Mouse (Mus musculus): ENCODE results near the gene Sipa1l2. TPM values are rescaled to one million over a fixed set of nuclear protein-coding genes. Genes with fewer than 3 reads are reported as not detected.

Sipa1l2 gene
- polyA plus RNA-seq, 1 experiment, result 2.4 TPM

- Histone ChIP-seq H3K4me3 (ENCODE audit: insufficient read depth, low read depth, low read length) (no peak overlapping the region), H3K27ac (replicated peaks; ENCODE audit: low read depth, low read length) (peak overlapping the region; percentile 27), H3K4me1 (ENCODE audit: control insufficient read depth, insufficient read depth, insufficient read length, low read length) (peaks cover 47% of the 10 kb centered on the region)
These were observed 52.2 kb downstream of the Sipa1l2 start for GRCm38 (mm10) chr8:125517397-125517796.

- Histone ChIP-seq H3K4me1 (ENCODE audit: control insufficient read depth, insufficient read depth, insufficient read length, low read length) (peaks cover 50% of the 10 kb centered on the region), H3K27ac (replicated peaks; ENCODE audit: low read depth, low read length) (peak overlapping the region; percentile 20; the same call in 1 of the 2 replicates)
These were observed 53.3 kb downstream of the Sipa1l2 start for GRCm38 (mm10) chr8:125516115-125516905.

GRCm38 (mm10) chr8:125515665-125516064 is 53.9 kb downstream of the Sipa1l2 start:
- H3K27ac ChIP-seq (replicated peaks; ENCODE audit: low read depth, low read length), result no peak overlapping the region
- no peak overlapping the region for H3K4me3 ChIP-seq (ENCODE audit: insufficient read depth, low read depth, low read length)
- H3K4me1 ChIP-seq (ENCODE audit: control insufficient read depth, insufficient read depth, insufficient read length, low read length), result peaks cover 56% of the 10 kb centered on the region

More at GRCm38 (mm10) chr8:125516115-125516905, 53.3 kb downstream of the Sipa1l2 start:
- no peak overlapping the region for H3K4me3 ChIP-seq (ENCODE audit: insufficient read depth, low read depth, low read length)

- Histone ChIP-seq H3K27ac (replicated peaks; ENCODE audit: low read depth, low read length) (peak overlapping the region; percentile 91), H3K4me1 (ENCODE audit: control insufficient read depth, insufficient read depth, insufficient read length, low read length) (peaks cover 56% of the 10 kb centered on the region), H3K4me3 (ENCODE audit: insufficient read depth, low read depth, low read length) (no peak overlapping the region)
These were observed 55.7 kb downstream of the Sipa1l2 start for GRCm38 (mm10) chr8:125513935-125514334.

GRCm38 (mm10) chr8:125513242-125513866 is 56.3 kb downstream of the Sipa1l2 start:
- no peak overlapping the region for H3K4me3 ChIP-seq (ENCODE audit: insufficient read depth, low read depth, low read length)
- H3K27ac ChIP-seq (replicated peaks; ENCODE audit: low read depth, low read length), result peak overlapping the region; percentile 91
- H3K4me1 ChIP-seq (ENCODE audit: control insufficient read depth, insufficient read depth, insufficient read length, low read length), result peaks cover 52% of the 10 kb centered on the region

- peaks cover 47% of the 10 kb centered on the region for H3K4me1 ChIP-seq (ENCODE audit: control insufficient read depth, insufficient read depth, insufficient read length, low read length)
- peak overlapping the region; percentile 91 for H3K27ac ChIP-seq (replicated peaks; ENCODE audit: low read depth, low read length)
These were observed 57.0 kb downstream of the Sipa1l2 start for GRCm38 (mm10) chr8:125512561-125512960.

GRCm38 (mm10) chr8:125510861-125511668 is 58.5 kb downstream of the Sipa1l2 start:
- Histone ChIP-seq H3K4me3 (ENCODE audit: insufficient read depth, low read depth, low read length) (no peak overlapping the region), H3K27ac (replicated peaks; ENCODE audit: low read depth, low read length) (no peak overlapping the region), H3K4me1 (ENCODE audit: control insufficient read depth, insufficient read depth, insufficient read length, low read length) (peaks cover 35% of the 10 kb centered on the region)

More at GRCm38 (mm10) chr8:125512561-125512960, 57.0 kb downstream of the Sipa1l2 start:
- H3K4me3 ChIP-seq (ENCODE audit: insufficient read depth, low read depth, low read length), result no peak overlapping the region

- no peak overlapping the region for H3K4me3 ChIP-seq (ENCODE audit: insufficient read depth, low read depth, low read length)
- peaks cover 36% of the 10 kb centered on the region for H3K4me1 ChIP-seq (ENCODE audit: control insufficient read depth, insufficient read depth, insufficient read length, low read length)
- H3K27ac ChIP-seq (replicated peaks; ENCODE audit: low read depth, low read length), result no peak overlapping the region
These were observed 59.8 kb downstream of the Sipa1l2 start for GRCm38 (mm10) chr8:125509776-125510175.

GRCm38 (mm10) chr8:125509175-125509574 is 60.4 kb downstream of the Sipa1l2 start:
- Histone ChIP-seq H3K4me1 (ENCODE audit: control insufficient read depth, insufficient read depth, insufficient read length, low read length) (peaks cover 40% of the 10 kb centered on the region), H3K27ac (replicated peaks; ENCODE audit: low read depth, low read length) (no peak overlapping the region), H3K4me3 (ENCODE audit: insufficient read depth, low read depth, low read length) (no peak overlapping the region)

GRCm38 (mm10) chr8:125507291-125507690 is 62.3 kb downstream of the Sipa1l2 start:
- no peak overlapping the region for H3K4me3 ChIP-seq (ENCODE audit: insufficient read depth, low read depth, low read length)
- no peak overlapping the region for H3K27ac ChIP-seq (replicated peaks; ENCODE audit: low read depth, low read length)
- peaks cover 36% of the 10 kb centered on the region for H3K4me1 ChIP-seq (ENCODE audit: control insufficient read depth, insufficient read depth, insufficient read length, low read length)

GRCm38 (mm10) chr8:125504605-125505257 is 64.9 kb downstream of the Sipa1l2 start:
- no peak overlapping the region for H3K4me3 ChIP-seq (ENCODE audit: insufficient read depth, low read depth, low read length)
- peaks cover 22% of the 10 kb centered on the region for H3K4me1 ChIP-seq (ENCODE audit: control insufficient read depth, insufficient read depth, insufficient read length, low read length)
- no peak overlapping the region for H3K27ac ChIP-seq (replicated peaks; ENCODE audit: low read depth, low read length)

- no peak overlapping the region for H3K4me3 ChIP-seq (ENCODE audit: insufficient read depth, low read depth, low read length)
- H3K27ac ChIP-seq (replicated peaks; ENCODE audit: low read depth, low read length), result no peak overlapping the region
- H3K4me1 ChIP-seq (ENCODE audit: control insufficient read depth, insufficient read depth, insufficient read length, low read length), result peaks cover 19% of the 10 kb centered on the region
These were observed 65.8 kb downstream of the Sipa1l2 start for GRCm38 (mm10) chr8:125503808-125504207.

- H3K4me1 ChIP-seq (ENCODE audit: control insufficient read depth, insufficient read depth, insufficient read length, low read length), result peaks cover 19% of the 10 kb centered on the region
- 0 out of 2 replicates have a peak overlapping the region, but pooled peaks have one; percentile 3 for H3K27ac ChIP-seq (replicated peaks; ENCODE audit: low read depth, low read length)
- H3K4me3 ChIP-seq (ENCODE audit: insufficient read depth, low read depth, low read length), result no peak overlapping the region
These were observed 66.8 kb downstream of the Sipa1l2 start for GRCm38 (mm10) chr8:125502828-125503227.

- Histone ChIP-seq H3K4me3 (ENCODE audit: insufficient read depth, low read depth, low read length) (no peak overlapping the region), H3K4me1 (ENCODE audit: control insufficient read depth, insufficient read depth, insufficient read length, low read length) (peaks cover 16% of the 10 kb centered on the region), H3K27ac (replicated peaks; ENCODE audit: low read depth, low read length) (no peak overlapping the region)
These were observed 69.6 kb downstream of the Sipa1l2 start for GRCm38 (mm10) chr8:125500005-125500404.

All from brown adipose tissue, adult 24 weeks (tissue).